Mouse (Mus musculus): ENCODE data around the gene Rbms1. TPM values are rescaled to one million over a fixed set of nuclear protein-coding genes. Genes with fewer than 3 reads are reported as not detected.

The Rbms1 gene
- total RNA-seq, 2 experiments from 2014 or later, result 21.8 to 22.1 TPM

DNA sequence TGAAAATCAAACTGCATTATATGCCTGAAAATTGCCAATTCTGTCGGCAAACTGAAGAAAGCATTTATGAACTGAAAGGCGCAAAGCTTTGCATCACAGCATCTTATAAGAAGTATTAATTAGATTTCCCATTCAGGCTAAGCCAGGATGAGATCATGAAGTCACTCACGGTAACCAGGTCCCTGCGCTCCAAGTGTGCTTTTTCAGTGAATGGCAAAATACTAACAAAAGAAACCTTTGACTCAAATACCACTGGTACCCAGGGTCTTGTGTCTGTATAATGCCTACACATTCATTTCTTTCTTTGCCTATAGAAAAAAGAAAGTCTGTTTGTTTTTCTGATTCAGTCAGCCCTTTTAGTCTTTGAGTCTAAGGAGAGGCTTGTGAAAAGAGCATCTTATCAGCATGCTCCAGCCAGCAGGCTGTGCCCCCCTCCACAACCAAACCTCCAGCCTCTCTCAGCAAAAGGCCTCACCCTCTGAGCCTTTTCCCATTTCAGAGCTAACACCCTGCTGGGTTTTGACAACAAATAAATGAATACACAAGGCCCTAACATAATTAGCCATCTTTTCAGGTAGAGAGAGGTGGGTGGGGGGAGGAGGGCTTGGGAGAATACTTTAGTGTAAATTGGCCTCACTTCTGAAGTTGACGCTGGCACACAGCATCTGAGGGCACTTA lies 83.7 kb downstream of the Rbms1 start:
- DNase-seq, result no peak

DNA sequence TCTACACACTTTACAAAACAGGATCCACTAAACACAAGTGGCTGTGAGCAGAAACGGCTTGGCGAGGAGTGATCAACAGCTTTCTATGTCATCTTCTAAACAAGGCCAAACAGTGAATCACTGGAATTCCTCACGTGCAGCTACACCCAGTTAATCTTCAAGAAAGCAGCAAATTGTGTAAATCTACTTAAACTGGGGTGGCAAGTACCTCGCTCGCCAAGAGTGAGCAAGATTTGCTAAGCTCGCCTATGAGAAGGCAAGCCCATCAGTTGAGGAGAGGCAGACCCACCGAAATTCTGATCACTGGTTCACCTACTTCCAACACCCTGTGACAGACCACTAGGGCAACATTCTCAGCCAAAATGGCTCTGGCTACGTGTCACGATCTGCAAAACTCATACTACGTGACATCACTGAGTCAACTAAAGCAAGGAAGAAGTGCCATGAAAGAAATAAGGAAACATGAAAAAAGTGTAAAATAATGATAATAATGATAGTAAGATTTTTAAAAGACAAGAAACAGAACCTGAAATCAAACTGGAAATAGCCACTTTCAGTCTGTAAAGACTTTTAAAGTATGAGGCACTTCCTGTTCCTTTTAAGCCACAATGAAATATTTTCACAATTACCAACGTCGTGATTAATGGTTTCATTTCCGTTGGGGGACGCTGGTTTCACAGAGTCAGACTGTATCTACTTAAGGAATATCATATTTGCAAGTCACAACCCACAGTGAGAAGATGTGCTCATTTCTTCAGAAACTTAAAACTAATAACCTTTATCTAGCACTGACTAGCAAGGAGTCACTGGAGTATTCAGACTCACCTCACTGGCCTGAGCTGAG lies 85.2 kb downstream of the Rbms1 start:
- no peak for DNase-seq

GRCm38 (mm10) chr2:60876891-60877290 lies 86.1 kb downstream of the Rbms1 start:
- no peak for DNase-seq

DNA sequence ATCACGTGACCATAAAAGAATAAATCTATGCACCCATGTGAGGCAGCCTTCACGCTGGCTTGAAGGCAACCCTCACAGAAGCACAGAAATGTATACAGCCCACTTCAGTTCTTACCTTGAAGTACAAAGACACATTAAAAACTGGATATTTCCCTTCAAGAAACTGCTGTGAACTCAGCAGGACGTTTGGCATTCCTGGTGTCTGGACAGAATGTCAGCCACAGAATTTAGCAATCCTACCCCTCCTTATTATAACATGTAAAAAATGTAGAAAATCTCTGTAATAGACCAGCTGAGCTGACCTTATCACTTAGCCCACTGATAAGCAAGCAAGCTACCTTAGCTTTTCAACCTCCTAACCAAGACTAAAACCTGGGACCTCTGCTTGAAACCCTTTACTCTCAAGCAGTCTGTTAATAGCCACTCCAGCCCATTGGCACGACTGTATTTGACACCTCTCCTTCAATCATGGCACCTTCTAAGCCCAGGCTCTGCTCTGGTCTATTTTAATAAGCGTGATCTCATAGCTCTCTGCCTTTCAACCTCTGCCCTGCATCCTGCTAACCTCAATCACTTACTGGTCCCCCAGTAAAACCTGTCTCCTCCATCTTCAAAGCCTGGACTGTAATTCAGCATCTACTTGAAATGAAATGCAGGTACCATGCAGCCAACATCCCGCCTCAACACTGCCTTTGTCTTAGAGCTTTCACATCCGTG lies 90.7 kb downstream of the Rbms1 start:
- DNase-seq, result no peak

- no peak for DNase-seq
Measured at GRCm38 (mm10) chr2:60871001-60871400, 92.0 kb downstream of the Rbms1 start.

DNA sequence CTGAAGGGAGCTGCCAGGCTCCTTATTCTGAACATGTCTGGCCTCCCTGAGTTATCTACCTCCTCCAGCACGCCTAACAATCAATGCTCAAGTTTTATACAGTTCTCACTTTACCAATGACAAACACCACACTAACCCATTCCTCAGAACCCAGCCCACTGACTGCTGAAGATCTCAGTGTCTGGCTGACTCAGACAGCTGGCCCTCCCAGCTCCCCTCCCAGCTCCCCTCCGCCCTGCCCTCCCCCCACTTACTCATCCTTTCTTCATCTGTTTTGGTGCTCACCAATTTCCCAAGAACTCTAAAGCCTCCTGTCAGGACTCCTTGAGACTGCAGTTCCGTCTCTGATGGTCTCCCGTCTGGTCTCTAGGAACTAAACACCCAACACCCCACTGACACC lies 92.5 kb downstream of the Rbms1 start:
- DNase-seq, result no peak

- no peak for DNase-seq
Measured at GRCm38 (mm10) chr2:60869001-60869743, 93.8 kb downstream of the Rbms1 start.

DNA sequence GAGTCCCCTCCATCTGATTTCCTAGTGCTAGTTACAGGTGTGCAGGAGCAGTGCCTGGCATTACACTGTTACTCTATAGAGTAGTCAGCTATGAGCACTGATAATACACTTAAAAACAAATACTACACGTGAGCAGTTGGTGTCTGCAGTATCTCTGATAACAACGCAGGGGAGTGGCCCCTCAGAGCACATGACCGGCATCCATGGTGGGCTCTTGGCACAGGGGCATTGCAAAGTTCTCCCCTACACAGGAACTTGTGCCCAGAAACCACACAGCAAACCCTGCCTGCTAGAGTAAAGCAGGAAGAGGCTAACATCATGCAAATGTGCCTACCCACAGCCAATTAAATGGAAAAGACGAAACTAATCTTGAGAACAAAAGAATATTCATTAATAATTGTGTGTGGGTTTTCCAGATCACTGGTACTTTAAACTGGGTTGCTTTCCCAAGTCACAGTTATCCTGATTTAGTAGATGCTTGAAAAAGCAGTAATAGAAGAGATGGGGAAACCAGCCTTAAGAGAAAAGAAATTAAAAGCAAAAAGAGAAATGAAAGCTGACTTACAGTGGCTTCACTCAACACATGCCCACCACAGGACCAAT lies 94.8 kb downstream of the Rbms1 start:
- DNase-seq, result no peak

GRCm38 (mm10) chr2:60867304-60867703 lies 95.7 kb downstream of the Rbms1 start:
- no peak for DNase-seq

DNA sequence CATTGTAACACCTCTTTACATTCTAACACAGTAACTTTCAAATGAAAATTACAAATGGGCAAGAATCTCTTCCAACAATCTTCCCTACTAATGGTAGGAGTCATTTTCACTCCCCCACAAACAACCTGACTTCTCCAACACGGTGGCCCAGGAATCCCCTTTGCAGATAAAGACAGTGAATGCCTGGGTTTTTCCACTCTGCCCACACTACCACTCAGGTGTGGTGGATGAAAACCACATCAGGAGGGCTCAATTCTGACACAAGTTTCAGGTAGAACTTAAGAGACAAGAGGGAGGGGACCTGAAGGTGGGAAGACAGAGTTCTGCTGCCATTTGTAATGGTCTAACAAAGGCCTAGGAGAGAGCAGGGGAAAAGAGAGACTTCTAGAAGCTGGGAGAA lies 97.1 kb downstream of the Rbms1 start:
- no peak for DNase-seq

- DNase-seq, result no peak
Measured at GRCm38 (mm10) chr2:60864977-60865376, 98.0 kb downstream of the Rbms1 start.

DNA sequence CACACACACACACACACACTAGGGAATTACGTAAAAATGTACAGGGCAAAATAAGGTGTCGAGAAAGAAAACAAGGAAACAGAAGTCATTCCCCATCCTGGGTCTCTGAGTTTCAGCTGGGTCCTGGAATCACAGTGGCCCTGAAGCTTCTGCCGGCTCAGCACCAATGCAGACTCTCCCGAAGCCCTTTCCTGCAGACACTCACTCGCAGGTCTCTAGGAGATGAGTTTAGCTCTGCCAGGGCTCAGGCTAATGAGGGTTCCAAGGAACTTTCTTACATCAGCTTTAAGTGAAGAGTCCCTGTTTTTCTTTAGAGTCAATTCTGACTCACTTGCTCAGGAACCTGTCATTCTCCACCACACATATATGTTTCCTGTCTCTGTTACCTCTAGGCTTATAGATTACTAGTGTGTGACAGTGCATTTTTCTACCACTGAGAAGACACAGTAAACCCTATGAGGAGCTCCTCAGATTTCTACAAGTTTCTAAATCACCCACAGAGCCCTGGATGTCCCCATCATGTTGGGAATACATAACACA lies 98.7 kb downstream of the Rbms1 start:
- DNase-seq, result no peak

DNA sequence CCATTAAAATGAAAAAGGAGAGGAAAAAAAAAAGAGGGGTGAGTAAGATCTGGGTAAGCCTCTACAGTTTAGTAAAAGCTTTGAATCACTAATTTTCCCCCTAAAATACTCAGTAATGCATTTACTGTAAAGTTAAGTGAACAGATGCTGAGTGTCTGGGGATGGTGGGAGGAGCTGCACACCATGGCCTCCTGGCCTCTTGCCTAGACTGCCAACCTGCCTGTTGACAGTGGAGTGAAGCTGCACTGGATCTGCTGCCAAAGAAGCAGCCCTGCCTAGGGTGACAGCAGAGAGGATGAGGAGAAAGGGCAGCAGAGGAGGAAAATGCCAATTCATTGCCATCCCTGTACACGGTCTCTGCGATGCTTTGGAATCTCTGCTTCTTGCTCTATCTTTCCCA lies 99.2 kb downstream of the Rbms1 start:
- no peak for DNase-seq

DNA sequence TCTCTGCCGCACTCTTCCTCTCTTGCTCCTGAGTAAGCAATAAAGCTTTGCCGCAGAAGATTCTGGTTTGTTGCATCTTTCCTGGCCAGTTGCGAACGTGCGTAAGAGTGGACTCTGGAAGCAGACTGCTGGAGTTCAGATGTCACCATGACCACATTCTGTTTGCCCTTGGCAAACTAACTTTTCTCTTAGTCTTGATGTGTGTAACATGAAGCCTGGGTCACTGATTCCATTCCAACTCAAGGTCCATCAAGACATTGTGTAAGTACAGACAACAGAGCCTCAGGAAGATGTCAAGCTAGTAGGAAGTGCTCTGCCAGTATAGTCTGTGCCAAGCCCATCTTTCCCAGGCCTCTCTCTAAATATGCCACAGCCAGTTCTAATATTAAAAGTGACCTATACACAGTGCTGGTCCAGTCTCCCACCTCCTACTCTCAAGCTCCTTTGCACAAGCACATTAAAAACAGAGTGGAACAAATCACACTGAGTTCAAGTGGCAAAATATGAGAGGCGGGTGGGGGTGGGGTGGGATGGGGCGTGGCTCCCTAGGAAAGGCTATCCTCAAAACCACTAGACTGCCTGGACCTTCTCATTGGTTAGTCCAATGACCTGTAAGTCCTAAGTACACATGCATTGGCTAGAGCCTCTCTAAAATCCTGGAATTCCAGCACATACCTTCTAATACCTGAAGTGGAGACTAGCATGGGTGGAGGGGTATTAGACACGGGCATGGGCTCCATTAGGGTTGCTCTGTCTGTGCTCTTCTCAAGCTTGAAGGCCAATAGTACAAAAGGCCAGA lies 99.9 kb downstream of the Rbms1 start:
- no peak for DNase-seq

- no peak for DNase-seq
Measured at GRCm38 (mm10) chr2:60858116-60858515, 104.9 kb downstream of the Rbms1 start.

DNA sequence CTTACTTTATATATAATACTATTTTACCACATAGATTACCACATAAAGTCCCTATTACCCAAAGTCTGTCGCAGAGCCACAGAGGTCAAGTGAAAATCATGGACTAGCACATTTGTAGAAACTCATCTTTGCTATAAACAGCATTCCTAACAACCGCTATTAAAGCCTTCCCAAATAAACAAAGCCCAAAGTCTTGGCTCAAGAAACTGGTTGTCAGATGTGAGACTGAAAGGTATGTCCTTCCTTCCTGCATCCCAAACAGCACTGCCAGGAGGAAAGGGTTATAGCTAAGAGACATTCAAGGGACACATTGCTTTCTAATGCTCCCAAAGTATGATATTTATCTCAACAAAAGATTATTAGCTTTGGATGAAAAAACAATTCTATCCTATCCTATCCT lies 106.9 kb downstream of the Rbms1 start:
- no peak for DNase-seq

DNA sequence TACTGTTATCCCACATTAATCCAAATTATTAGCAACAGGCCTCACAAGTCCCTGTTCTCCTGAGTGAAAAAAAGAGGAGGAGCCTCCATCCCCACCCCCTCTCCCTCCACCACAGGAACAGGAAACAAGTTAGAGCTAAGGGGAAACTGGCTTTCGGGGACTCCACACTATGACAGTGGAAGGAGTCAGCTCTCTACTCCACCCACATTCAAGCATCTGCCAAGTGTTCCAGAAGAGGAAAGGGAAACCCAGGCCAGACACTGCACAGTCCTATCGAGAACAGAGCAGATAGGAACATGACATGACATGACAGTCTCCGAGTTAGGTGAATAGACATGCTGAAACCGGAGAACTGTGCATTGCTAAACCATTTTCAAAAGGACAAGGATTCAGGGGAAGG lies 108.0 kb downstream of the Rbms1 start:
- peak; percentile 57 for DNase-seq

GRCm38 (mm10) chr2:60851898-60852297 lies 111.1 kb downstream of the Rbms1 start:
- DNase-seq, result no peak

- DNase-seq, result no peak
Measured at GRCm38 (mm10) chr2:60851057-60851718, 111.8 kb downstream of the Rbms1 start.

- no peak for DNase-seq
Measured at GRCm38 (mm10) chr2:60848478-60848877, 114.5 kb downstream of the Rbms1 start.

Data from gastrocnemius, postnatal 25 days (tissue).